Mouse (Mus musculus): ENCODE data around the gene Trip13. TPM values are rescaled to one million over a fixed set of nuclear protein-coding genes. Genes with fewer than 3 reads are reported as not detected.

Trip13 gene
- polyA plus RNA-seq (2015; fragmentation: Nextera tagmentation; extraction: Ambion mirVana): 26.2 and 32.2 TPM in 2 replicates

DNA sequence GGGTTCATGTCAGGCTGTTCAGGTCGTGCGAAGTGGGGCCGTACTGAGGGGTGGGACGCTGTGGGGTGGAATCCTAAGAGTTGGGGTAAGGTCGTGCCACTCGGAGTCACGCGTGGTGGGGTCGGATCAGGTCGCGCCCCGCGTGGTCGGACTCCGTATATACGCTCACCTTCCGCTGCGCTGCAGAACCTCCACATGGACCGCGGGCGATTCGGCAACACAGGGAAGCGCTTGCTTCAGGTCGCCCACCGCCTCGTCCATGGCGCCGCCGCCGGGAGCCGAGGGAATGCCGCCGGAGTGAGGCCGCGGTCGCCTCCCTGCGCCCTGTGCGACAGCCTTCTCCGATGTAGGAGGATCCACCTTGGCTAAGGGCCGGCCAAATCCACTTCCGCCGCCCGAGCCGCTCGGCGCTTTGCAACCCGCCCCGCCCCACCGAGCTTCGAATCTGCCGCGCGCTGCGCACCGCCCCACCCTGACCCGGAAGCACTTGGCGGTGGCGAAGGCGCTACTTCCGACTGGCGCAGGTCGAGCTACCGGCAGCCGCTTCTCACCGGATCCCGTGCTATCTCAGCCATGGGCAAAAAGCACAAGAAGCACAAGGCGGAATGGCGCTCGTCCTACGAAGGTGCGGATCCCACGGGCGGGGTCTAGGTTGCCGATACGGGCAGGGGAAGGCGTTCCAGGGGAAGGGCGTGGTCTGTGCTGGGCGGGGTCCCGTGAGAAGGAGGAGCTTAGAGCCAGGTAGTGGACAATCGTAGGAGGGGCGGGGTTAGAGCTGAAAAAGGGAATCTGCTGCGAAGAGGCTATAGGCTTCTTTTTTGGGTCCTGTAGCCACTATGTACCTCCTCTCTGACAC lies at the start of gene Trip13, which contains the start of gene Brd9:
Gene Trip13 (minus strand): TSS at position 464 of the 856 bp plus-strand sequence.
Gene Brd9 (plus strand): TSS at position 491 of the 856 bp plus-strand sequence.
- peaks cover under 1% of the 10 kb centered on the region for H3K36me3 ChIP-seq (ENCODE audit: control insufficient read depth, insufficient read depth, low read length)
- H3K9me3 ChIP-seq (ENCODE audit: control insufficient read depth, low read length): no peaks in the 10 kb centered on the region
- peak within 1 kb of the TSS; percentile 81 for H3K4me2 ChIP-seq (ENCODE audit: low read depth, low read length)
- H3K4me1 ChIP-seq (ENCODE audit: control insufficient read depth, insufficient read depth, low read length): peaks cover 12% of the 10 kb centered on the region
- ATAC-seq: peak; percentile 98
- H3K9ac ChIP-seq (ENCODE audit: low read depth, low read length): peak within 1 kb of the TSS; percentile 82
- WGBS: under 1% methylated on average over 82 of the region's 82 CpGs
- no peaks in the 10 kb centered on the region for H3K27me3 ChIP-seq (replicated peaks; ENCODE audit: control insufficient read depth, insufficient read depth, low read length)
- peak within 1 kb of the TSS; percentile 85 for H3K4me3 ChIP-seq (ENCODE audit: low read length)
- peak within 1 kb of the TSS; percentile 90 for H3K27ac ChIP-seq (ENCODE audit: low read length)

DNA sequence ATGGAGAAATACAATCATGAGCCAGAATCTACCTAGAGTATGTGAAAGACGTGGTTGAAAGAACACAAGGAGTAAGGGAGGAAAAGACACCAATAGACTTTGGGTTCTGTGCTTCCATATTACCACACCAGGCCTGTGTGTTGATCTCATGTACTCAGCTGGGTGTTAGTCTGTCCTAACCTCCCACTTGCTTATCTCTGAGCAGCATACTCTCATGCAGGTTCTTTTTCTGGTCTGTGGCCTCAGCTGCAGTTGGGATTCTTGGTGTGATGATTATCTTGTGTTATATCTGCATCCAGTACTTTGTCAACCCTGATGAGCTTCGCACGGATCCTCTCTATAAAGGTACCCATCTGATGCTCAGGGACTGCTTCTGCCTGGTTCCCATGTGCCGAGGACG lies 39.4 kb upstream of the Trip13 start:
- H3K9me3 ChIP-seq (ENCODE audit: control insufficient read depth, low read length): no peaks in the 10 kb centered on the region
- H3K27me3 ChIP-seq (replicated peaks; ENCODE audit: control insufficient read depth, insufficient read depth, low read length): no peaks in the 10 kb centered on the region
- no peak overlapping the region for H3K4me3 ChIP-seq (ENCODE audit: low read length)
- H3K4me1 ChIP-seq (ENCODE audit: control insufficient read depth, insufficient read depth, low read length): no peaks in the 10 kb centered on the region
- no peaks in the 10 kb centered on the region for H3K36me3 ChIP-seq (ENCODE audit: control insufficient read depth, insufficient read depth, low read length)
- ATAC-seq: no peak
- no peak overlapping the region for H3K9ac ChIP-seq (ENCODE audit: low read depth, low read length)
- WGBS: 89% methylated on average over 5 of the region's 5 CpGs
- no peak overlapping the region for H3K27ac ChIP-seq (ENCODE audit: low read length)
- H3K4me2 ChIP-seq (ENCODE audit: low read depth, low read length): no peak overlapping the region

DNA sequence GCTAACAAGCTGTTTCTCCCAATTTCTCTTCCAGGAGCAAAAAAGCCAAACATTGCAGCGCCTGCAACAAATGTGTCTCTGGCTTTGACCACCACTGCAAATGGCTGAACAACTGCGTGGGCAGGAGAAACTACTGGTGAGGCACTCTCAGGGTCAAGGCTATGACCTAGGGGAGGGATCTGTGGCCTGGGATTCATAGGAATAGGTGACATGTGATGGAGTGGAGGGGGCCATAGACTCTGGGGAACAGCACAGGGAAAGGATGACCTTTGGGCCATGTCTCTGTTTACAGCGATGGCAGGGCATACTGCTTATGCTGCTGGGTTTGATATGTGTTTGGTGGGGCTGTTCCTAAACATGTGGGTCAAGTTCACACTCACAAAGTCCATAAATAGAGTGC lies 36.9 kb upstream of the Trip13 start:
- ATAC-seq: no peak
- Histone ChIP-seq H3K9ac (ENCODE audit: low read depth, low read length) (no peak overlapping the region), H3K36me3 (ENCODE audit: control insufficient read depth, insufficient read depth, low read length) (no peaks in the 10 kb centered on the region), H3K9me3 (ENCODE audit: control insufficient read depth, low read length) (no peaks in the 10 kb centered on the region), H3K4me1 (ENCODE audit: control insufficient read depth, insufficient read depth, low read length) (peaks cover 5% of the 10 kb centered on the region; the same call in 1 of the 2 replicates), H3K27ac (ENCODE audit: low read length) (no peak overlapping the region), H3K4me2 (ENCODE audit: low read depth, low read length) (no peak overlapping the region), H3K4me3 (ENCODE audit: low read length) (no peak overlapping the region), H3K27me3 (replicated peaks; ENCODE audit: control insufficient read depth, insufficient read depth, low read length) (no peaks in the 10 kb centered on the region)
- 87% methylated on average over 3 of the region's 3 CpGs for WGBS

DNA sequence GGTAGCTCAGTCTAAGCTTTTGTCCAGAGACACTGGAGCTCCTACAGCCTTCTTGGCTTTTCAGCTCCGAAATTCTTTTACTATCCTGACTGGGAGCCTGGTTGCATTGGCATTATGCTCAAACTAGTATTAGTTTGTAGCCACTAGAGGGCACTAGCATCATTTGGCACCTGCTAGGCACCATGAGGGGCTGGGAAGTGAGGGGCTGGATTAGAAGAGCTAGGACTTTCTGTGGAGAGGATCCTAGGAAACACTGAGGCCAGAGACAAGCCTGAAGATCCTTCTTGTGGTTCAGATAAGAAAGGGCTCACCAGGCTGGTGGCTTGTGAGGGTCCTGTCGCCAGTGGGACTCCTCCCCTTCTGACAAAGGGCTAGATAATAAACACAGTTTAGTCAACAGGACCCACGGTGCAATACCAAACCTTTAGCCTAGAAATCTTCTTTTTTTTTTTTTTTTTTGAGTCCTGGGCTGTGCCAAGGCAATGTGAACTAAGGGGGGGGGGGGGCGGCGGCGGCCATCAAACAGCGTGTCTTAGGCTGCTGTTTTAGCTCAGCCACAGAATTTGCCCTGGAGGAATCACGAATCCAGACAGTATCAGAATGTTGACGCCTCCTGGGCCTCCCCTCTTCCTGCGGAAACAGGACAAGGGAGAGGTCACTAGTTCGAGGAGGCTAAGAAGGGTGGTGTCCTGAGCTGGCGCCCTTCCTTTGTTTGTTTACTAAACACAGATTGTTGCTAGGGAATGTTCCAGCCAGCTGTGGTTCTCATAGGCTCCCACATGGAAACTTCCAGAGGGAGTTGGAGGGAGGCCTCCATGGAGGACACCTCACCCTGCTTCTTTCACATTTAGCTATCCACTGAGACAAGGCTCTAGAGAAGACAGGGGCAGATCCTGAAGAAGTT lies 33.2 kb upstream of the Trip13 start:
- H3K27me3 ChIP-seq (replicated peaks; ENCODE audit: control insufficient read depth, insufficient read depth, low read length): no peaks in the 10 kb centered on the region
- no peaks in the 10 kb centered on the region for H3K9me3 ChIP-seq (ENCODE audit: control insufficient read depth, low read length)
- peak overlapping the region; percentile 43 for H3K4me2 ChIP-seq (ENCODE audit: low read depth, low read length)
- no peaks in the 10 kb centered on the region for H3K36me3 ChIP-seq (ENCODE audit: control insufficient read depth, insufficient read depth, low read length)
- H3K27ac ChIP-seq (ENCODE audit: low read length): no peak overlapping the region; the same call in none of the 2 replicates
- peaks cover 5% of the 10 kb centered on the region; the same call in 1 of the 2 replicates for H3K4me1 ChIP-seq (ENCODE audit: control insufficient read depth, insufficient read depth, low read length)
- WGBS: 31% methylated on average over 12 of the region's 12 CpGs
- ATAC-seq: peak; percentile 85
- no peak overlapping the region for H3K9ac ChIP-seq (ENCODE audit: low read depth, low read length)
- H3K4me3 ChIP-seq (ENCODE audit: low read length): no peak overlapping the region

DNA sequence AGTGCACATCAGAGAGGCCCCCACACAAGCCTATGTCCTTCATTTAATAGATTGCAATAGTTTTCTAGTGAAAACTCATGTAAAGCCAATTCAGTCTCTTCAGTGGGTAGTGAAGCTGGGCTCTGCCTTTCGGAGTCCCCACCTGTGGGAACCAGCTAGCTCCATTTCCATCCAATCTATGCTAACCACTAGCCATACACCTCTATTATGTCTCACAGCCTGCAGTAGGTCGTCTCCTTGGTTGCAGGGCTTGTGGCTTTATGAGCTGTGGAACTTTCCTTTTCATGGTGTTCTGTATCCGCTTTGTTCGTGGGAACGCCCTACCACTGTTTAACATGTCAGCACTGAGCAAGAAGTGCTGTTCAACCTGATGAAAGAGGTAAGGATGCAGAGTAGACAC lies 26.0 kb upstream of the Trip13 start, which contains the start of gene Zdhhc11:
Gene Zdhhc11 (plus strand): TSS at position 301 of the 400 bp plus-strand sequence.
- Histone ChIP-seq H3K27ac (ENCODE audit: low read length) (no peak within 1 kb of the TSS), H3K27me3 (replicated peaks; ENCODE audit: control insufficient read depth, insufficient read depth, low read length) (no peaks in the 10 kb centered on the region), H3K4me2 (ENCODE audit: low read depth, low read length) (no peak within 1 kb of the TSS), H3K9me3 (ENCODE audit: control insufficient read depth, low read length) (no peaks in the 10 kb centered on the region), H3K9ac (ENCODE audit: low read depth, low read length) (no peak within 1 kb of the TSS), H3K36me3 (ENCODE audit: control insufficient read depth, insufficient read depth, low read length) (no peaks in the 10 kb centered on the region; the same call in 1 of the 2 replicates), H3K4me1 (ENCODE audit: control insufficient read depth, insufficient read depth, low read length) (no peaks in the 10 kb centered on the region), H3K4me3 (ENCODE audit: low read length) (no peak within 1 kb of the TSS)
- WGBS: 89% methylated on average over 5 of the region's 5 CpGs
- ATAC-seq: no peak

DNA sequence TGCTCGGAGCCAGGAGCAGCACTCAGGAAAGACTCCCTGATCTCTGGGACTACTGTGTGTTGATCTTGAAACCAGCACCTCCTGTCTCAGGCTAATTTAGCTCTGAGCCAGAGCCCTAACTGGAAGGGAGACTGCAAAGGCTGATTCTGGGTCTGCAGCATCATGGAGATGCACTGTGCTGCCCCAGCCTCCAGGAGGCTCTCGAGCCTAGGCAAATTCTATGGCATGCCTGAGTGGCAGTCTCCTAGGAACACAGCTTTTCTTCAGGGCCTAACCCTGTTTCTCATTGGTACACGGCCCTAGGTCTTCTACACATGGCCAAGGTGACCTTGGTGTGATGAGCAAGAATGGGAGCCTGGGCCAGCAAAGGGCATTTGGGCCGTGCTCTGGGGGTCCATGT lies 23.6 kb upstream of the Trip13 start:
- Histone ChIP-seq H3K36me3 (ENCODE audit: control insufficient read depth, insufficient read depth, low read length) (peaks cover 8% of the 10 kb centered on the region; the same call in 1 of the 2 replicates), H3K4me2 (ENCODE audit: low read depth, low read length) (no peak overlapping the region), H3K9ac (ENCODE audit: low read depth, low read length) (no peak overlapping the region), H3K27ac (ENCODE audit: low read length) (no peak overlapping the region), H3K27me3 (replicated peaks; ENCODE audit: control insufficient read depth, insufficient read depth, low read length) (no peaks in the 10 kb centered on the region), H3K9me3 (ENCODE audit: control insufficient read depth, low read length) (no peaks in the 10 kb centered on the region), H3K4me3 (ENCODE audit: low read length) (no peak overlapping the region), H3K4me1 (ENCODE audit: control insufficient read depth, insufficient read depth, low read length) (no peaks in the 10 kb centered on the region)
- WGBS: 89% methylated on average over 4 of the region's 4 CpGs
- no peak for ATAC-seq

DNA sequence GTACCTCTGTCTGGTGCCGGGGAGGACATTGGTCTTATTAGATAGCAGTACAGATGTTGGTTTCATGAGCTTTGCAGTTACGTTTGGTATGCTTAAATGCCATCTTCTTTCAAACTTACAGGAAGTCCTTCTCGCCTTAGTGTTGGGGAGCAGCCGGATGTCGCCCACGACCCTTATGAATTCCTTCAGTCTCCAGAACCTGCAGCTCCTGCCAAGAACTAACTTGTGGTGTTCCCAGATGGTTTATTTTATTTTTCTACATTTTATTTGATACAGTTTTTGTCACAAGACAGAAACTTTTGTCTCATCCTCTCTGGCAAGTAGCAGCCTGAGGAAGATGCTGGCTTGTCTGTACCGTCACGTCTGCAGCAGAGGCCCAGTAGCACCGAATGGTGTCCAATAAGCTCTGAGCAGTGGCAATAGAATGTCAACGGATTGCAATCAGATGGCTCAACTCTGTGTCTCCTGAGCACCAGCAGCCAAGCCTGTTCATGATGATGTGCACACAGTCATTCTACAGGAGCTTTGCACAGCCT lies 22.6 kb upstream of the Trip13 start:
- WGBS: 92% methylated on average over 10 of the region's 10 CpGs
- H3K36me3 ChIP-seq (ENCODE audit: control insufficient read depth, insufficient read depth, low read length): peaks cover 13% of the 10 kb centered on the region
- ATAC-seq: no peak
- H3K27me3 ChIP-seq (replicated peaks; ENCODE audit: control insufficient read depth, insufficient read depth, low read length): no peaks in the 10 kb centered on the region
- no peak overlapping the region for H3K9ac ChIP-seq (ENCODE audit: low read depth, low read length)
- H3K4me2 ChIP-seq (ENCODE audit: low read depth, low read length): no peak overlapping the region
- no peaks in the 10 kb centered on the region for H3K4me1 ChIP-seq (ENCODE audit: control insufficient read depth, insufficient read depth, low read length)
- no peaks in the 10 kb centered on the region for H3K9me3 ChIP-seq (ENCODE audit: control insufficient read depth, low read length)
- no peak overlapping the region for H3K27ac ChIP-seq (ENCODE audit: low read length)
- H3K4me3 ChIP-seq (ENCODE audit: low read length): no peak overlapping the region

DNA sequence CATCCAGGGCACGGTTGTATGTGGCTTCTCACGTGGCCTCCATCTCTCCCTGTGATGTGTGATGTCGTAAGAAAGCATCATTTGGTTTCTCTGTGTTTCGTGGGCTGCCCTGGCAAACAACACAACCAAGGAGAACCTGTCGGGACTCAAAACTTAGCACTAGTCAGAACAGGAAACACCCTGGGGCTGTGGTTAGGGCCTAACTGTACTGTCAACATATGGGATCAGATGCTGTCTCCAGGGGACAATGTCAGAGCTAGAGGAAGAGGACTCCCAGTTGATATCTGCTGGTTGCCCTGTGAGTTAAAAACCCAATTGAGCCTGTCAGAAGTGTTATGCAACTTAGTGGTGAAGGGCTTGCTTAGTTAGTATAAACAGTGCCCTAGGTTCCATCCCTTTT lies 17.9 kb upstream of the Trip13 start:
- peaks cover 14% of the 10 kb centered on the region for H3K36me3 ChIP-seq (ENCODE audit: control insufficient read depth, insufficient read depth, low read length)
- ATAC-seq: no peak
- H3K9ac ChIP-seq (ENCODE audit: low read depth, low read length): no peak overlapping the region
- no peaks in the 10 kb centered on the region for H3K9me3 ChIP-seq (ENCODE audit: control insufficient read depth, low read length)
- no peaks in the 10 kb centered on the region for H3K27me3 ChIP-seq (replicated peaks; ENCODE audit: control insufficient read depth, insufficient read depth, low read length)
- H3K27ac ChIP-seq (ENCODE audit: low read length): no peak overlapping the region
- no peak overlapping the region for H3K4me2 ChIP-seq (ENCODE audit: low read depth, low read length)
- no peak overlapping the region for H3K4me3 ChIP-seq (ENCODE audit: low read length)
- 91% methylated on average over 5 of the region's 5 CpGs for WGBS
- no peaks in the 10 kb centered on the region for H3K4me1 ChIP-seq (ENCODE audit: control insufficient read depth, insufficient read depth, low read length)

DNA sequence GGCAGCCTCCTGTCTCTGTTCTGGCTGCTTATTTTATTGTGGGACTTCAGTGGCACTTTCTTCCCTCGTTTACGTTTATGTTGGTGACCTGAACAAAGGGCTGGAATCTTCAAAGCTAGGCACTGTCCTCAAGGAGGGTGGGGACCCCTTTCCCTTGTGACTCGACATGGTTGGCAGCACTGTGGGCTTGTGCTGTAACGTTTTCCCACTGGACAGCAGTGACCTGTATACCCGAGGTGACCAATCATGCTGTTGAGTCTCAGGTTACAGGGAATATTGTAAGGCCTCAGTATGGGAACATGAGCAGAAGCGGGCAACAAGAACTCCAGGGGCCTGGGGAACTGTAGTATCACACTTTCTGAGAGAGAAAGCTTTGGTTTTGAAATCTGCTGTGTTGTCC lies 17.1 kb upstream of the Trip13 start:
- no peak for ATAC-seq
- no peaks in the 10 kb centered on the region for H3K9me3 ChIP-seq (ENCODE audit: control insufficient read depth, low read length)
- 67% methylated on average over 6 of the region's 6 CpGs for WGBS
- H3K4me3 ChIP-seq (ENCODE audit: low read length): no peak overlapping the region
- no peak overlapping the region for H3K9ac ChIP-seq (ENCODE audit: low read depth, low read length)
- no peaks in the 10 kb centered on the region for H3K27me3 ChIP-seq (replicated peaks; ENCODE audit: control insufficient read depth, insufficient read depth, low read length)
- no peak overlapping the region for H3K4me2 ChIP-seq (ENCODE audit: low read depth, low read length)
- peaks cover 18% of the 10 kb centered on the region for H3K36me3 ChIP-seq (ENCODE audit: control insufficient read depth, insufficient read depth, low read length)
- no peaks in the 10 kb centered on the region for H3K4me1 ChIP-seq (ENCODE audit: control insufficient read depth, insufficient read depth, low read length)
- no peak overlapping the region for H3K27ac ChIP-seq (ENCODE audit: low read length)
